Mouse (Mus musculus): ENCODE data around the gene Ccl25. TPM values are rescaled to one million over a fixed set of nuclear protein-coding genes. Genes with fewer than 3 reads are reported as not detected.
A peak's percentile ranks its signal among the peaks of the same experiment; 100 is the strongest.
"Not testable (repeated sequence)": the region's sequence is repeated elsewhere in the genome, so short reads cannot be mapped to it uniquely, and the experiment has no call there.

The Ccl25 gene
- polyA plus RNA-seq, 1 experiment from 2014 or later = 24.3 TPM

- H3K36me3 ChIP-seq (ENCODE audit: control insufficient read depth, insufficient read depth, low read length) = no peaks in the 10 kb centered on the region
- no peak overlapping the region for H3K9ac ChIP-seq (replicated peaks; ENCODE audit: low read depth, low read length)
- no peaks in the 10 kb centered on the region for H3K27me3 ChIP-seq (ENCODE audit: control insufficient read depth, insufficient read depth, low read length)
- H3K9me3 ChIP-seq (ENCODE audit: control insufficient read depth, low read length) = no peaks in the 10 kb centered on the region
- H3K4me3 ChIP-seq (ENCODE audit: low read depth, low read length) = no peak overlapping the region
- no peak overlapping the region for H3K27ac ChIP-seq (ENCODE audit: low read depth, low read length)
- H3K4me1 ChIP-seq (ENCODE audit: control insufficient read depth, insufficient read depth, low read length) = no peaks in the 10 kb centered on the region
- ATAC-seq (ENCODE audit: low read depth) = no peak
- 67% methylated on average over 2 of the region's 2 CpGs for WGBS
- H3K4me2 ChIP-seq (ENCODE audit: low read depth, low read length) = no peak overlapping the region
Measured at GRCm38 (mm10) chr8:4372657-4373056, 47.6 kb downstream of the Ccl25 start.

GRCm38 (mm10) chr8:4401442-4401841 is 76.4 kb downstream of the Ccl25 start:
- 90% methylated on average over 2 of the region's 2 CpGs for WGBS
- Histone ChIP-seq H3K27ac (ENCODE audit: low read depth, low read length) (no peak overlapping the region), H3K4me2 (ENCODE audit: low read depth, low read length) (no peak overlapping the region), H3K9ac (replicated peaks; ENCODE audit: low read depth, low read length) (no peak overlapping the region), H3K36me3 (ENCODE audit: control insufficient read depth, insufficient read depth, low read length) (no peaks in the 10 kb centered on the region), H3K9me3 (ENCODE audit: control insufficient read depth, low read length) (no peaks in the 10 kb centered on the region), H3K4me3 (ENCODE audit: low read depth, low read length) (no peak overlapping the region), H3K4me1 (ENCODE audit: control insufficient read depth, insufficient read depth, low read length) (no peaks in the 10 kb centered on the region), H3K27me3 (ENCODE audit: control insufficient read depth, insufficient read depth, low read length) (no peaks in the 10 kb centered on the region)
- no peak for ATAC-seq (ENCODE audit: low read depth)

- no peak overlapping the region for H3K27ac ChIP-seq (ENCODE audit: low read depth, low read length)
- H3K36me3 ChIP-seq (ENCODE audit: control insufficient read depth, insufficient read depth, low read length) = no peaks in the 10 kb centered on the region
- peak; percentile 74; the same call in 1 of the 2 replicates for ATAC-seq (ENCODE audit: low read depth)
- H3K9ac ChIP-seq (replicated peaks; ENCODE audit: low read depth, low read length) = no peak overlapping the region
- no peaks in the 10 kb centered on the region for H3K27me3 ChIP-seq (ENCODE audit: control insufficient read depth, insufficient read depth, low read length)
- no peaks in the 10 kb centered on the region for H3K4me1 ChIP-seq (ENCODE audit: control insufficient read depth, insufficient read depth, low read length)
- H3K9me3 ChIP-seq (ENCODE audit: control insufficient read depth, low read length) = no peaks in the 10 kb centered on the region
- H3K4me3 ChIP-seq (ENCODE audit: low read depth, low read length) = peak overlapping the region; percentile 18; the same call in 1 of the 2 replicates
- WGBS = 59% methylated on average over 19 of the region's 19 CpGs
- peak overlapping the region; percentile 42 for H3K4me2 ChIP-seq (ENCODE audit: low read depth, low read length)
Measured at GRCm38 (mm10) chr8:4403960-4404879, 79.2 kb downstream of the Ccl25 start.

- H3K4me2 ChIP-seq (ENCODE audit: low read depth, low read length) = peak overlapping the region; percentile 42
- H3K9me3 ChIP-seq (ENCODE audit: control insufficient read depth, low read length) = no peaks in the 10 kb centered on the region
- H3K36me3 ChIP-seq (ENCODE audit: control insufficient read depth, insufficient read depth, low read length) = no peaks in the 10 kb centered on the region
- no peaks in the 10 kb centered on the region for H3K4me1 ChIP-seq (ENCODE audit: control insufficient read depth, insufficient read depth, low read length)
- peak overlapping the region; percentile 18; the same call in 1 of the 2 replicates for H3K4me3 ChIP-seq (ENCODE audit: low read depth, low read length)
- no peaks in the 10 kb centered on the region for H3K27me3 ChIP-seq (ENCODE audit: control insufficient read depth, insufficient read depth, low read length)
- no peak overlapping the region for H3K27ac ChIP-seq (ENCODE audit: low read depth, low read length)
- 14% methylated on average over 16 of the region's 16 CpGs for WGBS
- peak; percentile 65 for ATAC-seq (ENCODE audit: low read depth)
- H3K9ac ChIP-seq (replicated peaks; ENCODE audit: low read depth, low read length) = 0 out of 2 replicates have a peak overlapping the region, but pooled peaks have one; percentile 16
Measured at GRCm38 (mm10) chr8:4404880-4405261, 79.9 kb downstream of the Ccl25 start.

- not testable (repeated sequence) for H3K4me2 ChIP-seq (ENCODE audit: low read depth, low read length); H3K9me3 ChIP-seq (ENCODE audit: control insufficient read depth, low read length); H3K9ac ChIP-seq (replicated peaks; ENCODE audit: low read depth, low read length); H3K27ac ChIP-seq (ENCODE audit: low read depth, low read length); H3K27me3 ChIP-seq (ENCODE audit: control insufficient read depth, insufficient read depth, low read length); H3K4me1 ChIP-seq (ENCODE audit: control insufficient read depth, insufficient read depth, low read length); ATAC-seq (ENCODE audit: low read depth); H3K36me3 ChIP-seq (ENCODE audit: control insufficient read depth, insufficient read depth, low read length); H3K4me3 ChIP-seq (ENCODE audit: low read depth, low read length)
- 79% methylated on average over 6 of the region's 6 CpGs for WGBS
Measured at GRCm38 (mm10) chr8:4408425-4408824, 83.4 kb downstream of the Ccl25 start.

Other genes with a start within 250 kb of the Ccl25 start
- gene Cd209f, start 219.4 kb upstream of the Ccl25 start, polyA plus RNA-seq (2014; fragmentation: Nextera tagmentation; extraction: Ambion mirVana) = not detected in 2 replicates
- not detected in 2 replicates for gene Cd209g, start 191.1 kb upstream of the Ccl25 start, polyA plus RNA-seq (2014; fragmentation: Nextera tagmentation; extraction: Ambion mirVana)
- gene Evi5l, start 158.6 kb upstream of the Ccl25 start, polyA plus RNA-seq (2014; fragmentation: Nextera tagmentation; extraction: Ambion mirVana) = 86.7 and 96.4 TPM in 2 replicates
- gene Prr36, start 107.8 kb upstream of the Ccl25 start, polyA plus RNA-seq (2014; fragmentation: Nextera tagmentation; extraction: Ambion mirVana) = 48.5 and 53.3 TPM in 2 replicates
- gene Lrrc8e, start 98.4 kb upstream of the Ccl25 start, polyA plus RNA-seq (2014; fragmentation: Nextera tagmentation; extraction: Ambion mirVana) = 0.07 TPM in 1 of 2 replicates, not detected in the other
- 17.4 and 22.1 TPM in 2 replicates for gene Map2k7, start 86.5 kb upstream of the Ccl25 start, polyA plus RNA-seq (2014; fragmentation: Nextera tagmentation; extraction: Ambion mirVana)
- 0.89 and 1.3 TPM in 2 replicates for gene Gm49320, start 86.3 kb upstream of the Ccl25 start, polyA plus RNA-seq (2014; fragmentation: Nextera tagmentation; extraction: Ambion mirVana)
- 4.2 and 6.5 TPM in 2 replicates for gene Tgfbr3l, start 77.0 kb upstream of the Ccl25 start, polyA plus RNA-seq (2014; fragmentation: Nextera tagmentation; extraction: Ambion mirVana)
- 57.9 and 69.0 TPM in 2 replicates for gene Snapc2, start 72.1 kb upstream of the Ccl25 start, polyA plus RNA-seq (2014; fragmentation: Nextera tagmentation; extraction: Ambion mirVana)
- 203 and 212 TPM in 2 replicates for gene Ctxn1, start 65.9 kb upstream of the Ccl25 start, polyA plus RNA-seq (2014; fragmentation: Nextera tagmentation; extraction: Ambion mirVana)
- 52.2 and 52.3 TPM in 2 replicates for gene Timm44, start 49.3 kb upstream of the Ccl25 start, polyA plus RNA-seq (2014; fragmentation: Nextera tagmentation; extraction: Ambion mirVana)
- gene Elavl1, start 203 bp downstream of the Ccl25 start, polyA plus RNA-seq (2014; fragmentation: Nextera tagmentation; extraction: Ambion mirVana) = 106 and 120 TPM in 2 replicates
- gene Cers4, start 167.8 kb downstream of the Ccl25 start, polyA plus RNA-seq (2014; fragmentation: Nextera tagmentation; extraction: Ambion mirVana) = 46.2 and 46.5 TPM in 2 replicates